Mouse (Mus musculus) erythroblast, embryonic 14.5 days (primary cell): ENCODE measurements around the gene Galnt9. TPM values are rescaled to one million over a fixed set of nuclear protein-coding genes. Genes with fewer than 3 reads are reported as not detected.

Experiments
- H3K27me3 ChIP-seq: 2 replicates; pipeline ENCODE4 v1.6.1; 2012; ENCODE audit warnings: inconsistent platforms; ENCODE audit not compliant: control insufficient read depth
- H3K36me3 ChIP-seq: 2 replicates; pipeline ENCODE4 v1.6.1; 2012; ENCODE audit warnings: mild to moderate bottlenecking, inconsistent platforms; ENCODE audit not compliant: control insufficient read depth
- H3K4me1 ChIP-seq: 2 replicates; pipeline ENCODE4 v1.6.1; 2012; ENCODE audit warnings: inconsistent platforms; ENCODE audit not compliant: control insufficient read depth
- H3K4me3 ChIP-seq: replicated peaks from 2 replicates; pipeline ENCODE3; 2012; ENCODE audit warnings: moderate library complexity, mild to moderate bottlenecking, inconsistent platforms
- H3K9me3 ChIP-seq: 2 replicates; pipeline ENCODE4 v1.6.1; 2012; ENCODE audit warnings: low read length, inconsistent platforms, mixed read lengths; ENCODE audit not compliant: control insufficient read depth
- GATA1 ChIP-seq: IDR thresholded peaks from 2 replicates; pipeline ENCODE4 v1.6.1; 2012; ENCODE audit warnings: low read length, inconsistent platforms, mixed read lengths
- TAL1 ChIP-seq: IDR thresholded peaks from 3 replicates; pipeline ENCODE4 v1.6.1; 2012; ENCODE audit warnings: low read length, inconsistent platforms, mixed read lengths
- polyA plus RNA-seq: library from polyadenylated mRNA; stranded (reverse); fragments of >175 nt; gene quantifications from 2 replicates; pipeline ENCODE4 v1.2.3, GENCODE M21; 2012

The Galnt9 gene
- polyA plus RNA-seq, 1 experiment = 0.04 TPM

- Histone ChIP-seq H3K4me1 (no peaks in the 10 kb centered on the region), H3K27me3 (no peaks in the 10 kb centered on the region), H3K36me3 (peaks cover 97% of the 10 kb centered on the region), H3K9me3 (no peaks in the 10 kb centered on the region), H3K4me3 (no peak overlapping the region)
- TF ChIP-seq GATA1 (no peak), TAL1 (no peak)
Observed at GRCm38 (mm10) chr5:110664041-110664440, 119.9 kb downstream of the Galnt9 start.

- peaks cover 97% of the 10 kb centered on the region for H3K36me3 ChIP-seq
- TF ChIP-seq GATA1 = no peak
- TF ChIP-seq TAL1 = no peak
- no peaks in the 10 kb centered on the region for H3K9me3 ChIP-seq
Observed at GRCm38 (mm10) chr5:110664750-110665269, 120.7 kb downstream of the Galnt9 start.

GRCm38 (mm10) chr5:110665486-110666121 lies 121.4 kb downstream of the Galnt9 start:
- TF ChIP-seq GATA1 (no peak), TAL1 (no peak)
- no peaks in the 10 kb centered on the region for H3K9me3 ChIP-seq
- peaks cover 98% of the 10 kb centered on the region for H3K36me3 ChIP-seq
- H3K4me1 ChIP-seq = no peaks in the 10 kb centered on the region
- no peak overlapping the region for H3K4me3 ChIP-seq
- H3K27me3 ChIP-seq = no peaks in the 10 kb centered on the region

More at GRCm38 (mm10) chr5:110664750-110665269, 120.7 kb downstream of the Galnt9 start:
- Histone ChIP-seq H3K27me3 (no peaks in the 10 kb centered on the region), H3K4me1 (no peaks in the 10 kb centered on the region), H3K4me3 (no peak overlapping the region)

Other genes with a start within 250 kb of the Galnt9 start
- not detected in 2 replicates for gene P2rx2, start 201.1 kb upstream of the Galnt9 start, polyA plus RNA-seq
- gene Lrcol1, start 199.6 kb upstream of the Galnt9 start, polyA plus RNA-seq = not detected in 2 replicates
- gene Fbrsl1, start 95.9 kb upstream of the Galnt9 start, polyA plus RNA-seq = 10.6 and 11.5 TPM in 2 replicates
- gene Noc4l, start 109.1 kb downstream of the Galnt9 start, polyA plus RNA-seq = 9.2 and 10.1 TPM in 2 replicates
- gene Ddx51, start 109.1 kb downstream of the Galnt9 start, polyA plus RNA-seq = 0.18 and 0.28 TPM in 2 replicates
- 4.0 and 6.5 TPM in 2 replicates for gene Ep400, start 226.4 kb downstream of the Galnt9 start, polyA plus RNA-seq
- gene Pus1, start 236.3 kb downstream of the Galnt9 start, polyA plus RNA-seq = 3.1 and 3.7 TPM in 2 replicates